Mouse (Mus musculus): Measurements from ENCODE around the gene Rasa3. TPM values are rescaled to one million over a fixed set of nuclear protein-coding genes. Genes with fewer than 3 reads are reported as not detected.
A peak's percentile ranks its signal among the peaks of the same experiment; 100 is the strongest.

Gene Rasa3
- polyA plus RNA-seq, 1 experiment from 2014 or later: 37.4 TPM

DNA sequence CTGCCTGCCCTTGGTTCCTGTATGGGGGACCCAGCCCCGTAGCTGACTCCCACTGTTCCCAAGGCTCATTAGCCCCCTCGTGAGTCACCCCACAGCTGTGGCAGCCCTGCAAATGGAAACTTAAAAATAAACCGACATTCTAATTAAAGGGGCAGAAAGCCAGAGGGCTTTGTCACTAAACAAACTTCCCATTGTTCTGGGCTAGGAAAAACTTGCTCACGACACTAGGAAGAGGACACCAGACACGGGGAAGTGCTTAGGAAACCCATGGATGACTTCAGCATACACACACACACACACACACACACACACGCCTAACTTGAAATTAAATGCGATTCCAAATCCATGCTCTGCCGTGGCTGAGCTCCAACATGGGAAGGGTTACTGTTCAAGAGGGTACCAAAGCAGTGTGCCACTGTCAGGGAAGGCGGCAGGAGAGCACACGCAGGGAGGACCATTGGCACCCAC, 62.4 kb downstream of the Rasa3 start:
- H3K4me2 ChIP-seq (replicated peaks): no peak overlapping the region; the same call in 1 of the 2 replicates

GRCm38 (mm10) chr8:13614136-13614535, 63.3 kb downstream of the Rasa3 start:
- no peaks in the 10 kb centered on the region for H3K27me3 ChIP-seq
- peaks cover 14% of the 10 kb centered on the region for H3K36me3 ChIP-seq
- H3K9ac ChIP-seq: no peak overlapping the region
- H3K9me3 ChIP-seq (replicated peaks): no peaks in the 10 kb centered on the region
- no peak overlapping the region for H3K4me3 ChIP-seq (replicated peaks)
- ATAC-seq (ENCODE audit: insufficient number of reproducible peaks, low FRiP score, low TSS enrichment, low read depth): no peak
- H3K4me1 ChIP-seq: peaks cover 9% of the 10 kb centered on the region
- H3K4me2 ChIP-seq (replicated peaks): no peak overlapping the region
- 0 out of 2 replicates have a peak overlapping the region, but pooled peaks have one; percentile 67 for H3K27ac ChIP-seq (replicated peaks)
- WGBS: 87% methylated on average over 9 of the region's 9 CpGs

More for the DNA sequence above, 62.4 kb downstream of the Rasa3 start:
- 0 out of 2 replicates have a peak, but pooled peaks have one; percentile 34 for ATAC-seq (ENCODE audit: insufficient number of reproducible peaks, low FRiP score, low TSS enrichment, low read depth)
- Histone ChIP-seq H3K4me1 (peaks cover 9% of the 10 kb centered on the region), H3K36me3 (peaks cover 14% of the 10 kb centered on the region), H3K9ac (no peak overlapping the region), H3K4me3 (replicated peaks) (no peak overlapping the region), H3K9me3 (replicated peaks) (no peaks in the 10 kb centered on the region), H3K27ac (replicated peaks) (peak overlapping the region; percentile 67; the same call in 1 of the 2 replicates), H3K27me3 (no peaks in the 10 kb centered on the region)
- WGBS: 27% methylated on average over 10 of the region's 10 CpGs

DNA sequence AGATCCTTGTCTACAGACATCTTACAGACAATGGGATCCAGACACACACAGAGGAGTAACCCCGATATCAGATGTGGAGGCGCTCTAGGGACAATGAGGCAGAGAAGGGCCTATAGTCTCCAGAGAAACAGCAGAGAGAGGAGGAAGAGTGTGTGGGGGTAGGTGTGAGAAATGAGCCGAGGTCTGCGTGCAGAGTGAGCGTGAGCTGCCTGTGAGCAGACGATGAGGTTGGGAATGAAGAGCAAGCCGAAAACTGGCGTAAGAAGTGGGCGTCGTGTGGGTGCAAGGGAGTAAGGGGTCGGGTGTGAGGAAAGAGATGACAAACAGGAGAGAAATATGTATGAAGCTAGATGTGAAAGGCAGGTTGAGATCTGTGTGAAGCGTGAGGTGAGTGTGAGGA, 65.7 kb downstream of the Rasa3 start:
- Histone ChIP-seq H3K27ac (replicated peaks) (no peak overlapping the region), H3K9ac (no peak overlapping the region), H3K4me3 (replicated peaks) (no peak overlapping the region), H3K4me2 (replicated peaks) (no peak overlapping the region), H3K36me3 (peaks cover 14% of the 10 kb centered on the region), H3K9me3 (replicated peaks) (no peaks in the 10 kb centered on the region), H3K4me1 (peaks cover 9% of the 10 kb centered on the region), H3K27me3 (no peaks in the 10 kb centered on the region)
- no peak for ATAC-seq (ENCODE audit: insufficient number of reproducible peaks, low FRiP score, low TSS enrichment, low read depth)
- 90% methylated on average over 12 of the region's 12 CpGs for WGBS

GRCm38 (mm10) chr8:13609971-13610370, 67.4 kb downstream of the Rasa3 start:
- Histone ChIP-seq H3K9me3 (replicated peaks) (no peaks in the 10 kb centered on the region), H3K9ac (no peak overlapping the region), H3K4me1 (peaks cover 6% of the 10 kb centered on the region), H3K4me2 (replicated peaks) (no peak overlapping the region), H3K4me3 (replicated peaks) (no peak overlapping the region), H3K27ac (replicated peaks) (no peak overlapping the region), H3K27me3 (no peaks in the 10 kb centered on the region), H3K36me3 (peaks cover 19% of the 10 kb centered on the region)
- ATAC-seq (ENCODE audit: insufficient number of reproducible peaks, low FRiP score, low TSS enrichment, low read depth): no peak
- WGBS: 80% methylated on average over 5 of the region's 5 CpGs

- 93% methylated on average over 6 of the region's 6 CpGs for WGBS
- H3K4me2 ChIP-seq (replicated peaks): no peak overlapping the region
- ATAC-seq (ENCODE audit: insufficient number of reproducible peaks, low FRiP score, low TSS enrichment, low read depth): no peak
- no peak overlapping the region for H3K9ac ChIP-seq
- no peaks in the 10 kb centered on the region for H3K9me3 ChIP-seq (replicated peaks)
- H3K4me3 ChIP-seq (replicated peaks): no peak overlapping the region
- H3K27ac ChIP-seq (replicated peaks): no peak overlapping the region
- no peaks in the 10 kb centered on the region for H3K27me3 ChIP-seq
- H3K4me1 ChIP-seq: no peaks in the 10 kb centered on the region
- peaks cover 27% of the 10 kb centered on the region for H3K36me3 ChIP-seq
Measured at GRCm38 (mm10) chr8:13608946-13609345, 68.5 kb downstream of the Rasa3 start.

DNA sequence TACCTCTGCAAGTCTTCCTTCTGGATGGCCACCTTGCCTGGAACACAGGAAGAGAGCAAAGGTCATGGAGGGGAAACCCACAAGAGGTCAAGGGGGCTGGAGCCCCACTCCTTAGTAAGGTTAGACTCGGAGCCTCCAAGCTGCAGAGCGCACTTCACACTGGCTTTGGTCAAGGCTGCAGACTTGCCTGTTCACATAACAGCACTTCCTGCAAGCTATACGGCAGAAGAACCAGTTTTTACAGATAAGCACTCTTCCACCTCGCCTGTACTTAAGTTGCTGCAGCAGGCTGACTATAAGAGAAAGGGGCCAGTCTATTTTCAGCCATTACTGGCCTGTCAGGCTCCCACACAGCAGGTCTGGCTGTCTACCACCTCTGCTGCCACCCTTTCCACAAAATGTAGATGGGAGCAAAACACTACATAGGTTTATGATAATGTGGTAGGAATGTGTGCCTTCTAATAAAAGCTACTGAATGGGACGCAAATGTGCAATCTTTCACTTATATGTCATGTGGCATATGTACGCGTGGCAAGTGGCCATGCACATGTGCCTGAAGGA, 71.4 kb downstream of the Rasa3 start:
- no peaks in the 10 kb centered on the region for H3K9me3 ChIP-seq (replicated peaks)
- no peak overlapping the region for H3K4me3 ChIP-seq (replicated peaks)
- WGBS: 73% methylated on average over 7 of the region's 7 CpGs
- no peak overlapping the region for H3K4me2 ChIP-seq (replicated peaks)
- no peak for ATAC-seq (ENCODE audit: insufficient number of reproducible peaks, low FRiP score, low TSS enrichment, low read depth)
- H3K9ac ChIP-seq: no peak overlapping the region
- H3K36me3 ChIP-seq: 0 out of 2 replicates have a peak, but pooled peaks cover 14% of the 10 kb centered on the region
- no peaks in the 10 kb centered on the region for H3K27me3 ChIP-seq
- H3K27ac ChIP-seq (replicated peaks): no peak overlapping the region
- no peaks in the 10 kb centered on the region for H3K4me1 ChIP-seq

GRCm38 (mm10) chr8:13602621-13603020, 74.8 kb downstream of the Rasa3 start:
- Histone ChIP-seq H3K4me3 (replicated peaks) (no peak overlapping the region), H3K9me3 (replicated peaks) (no peaks in the 10 kb centered on the region), H3K4me2 (replicated peaks) (no peak overlapping the region), H3K9ac (no peak overlapping the region), H3K27ac (replicated peaks) (no peak overlapping the region), H3K4me1 (no peaks in the 10 kb centered on the region), H3K36me3 (peaks cover 20% of the 10 kb centered on the region; the same call in 1 of the 2 replicates), H3K27me3 (no peaks in the 10 kb centered on the region)
- ATAC-seq (ENCODE audit: insufficient number of reproducible peaks, low FRiP score, low TSS enrichment, low read depth): no peak
- WGBS: 63% methylated on average over 8 of the region's 8 CpGs

GRCm38 (mm10) chr8:13601166-13601565, 76.2 kb downstream of the Rasa3 start:
- Histone ChIP-seq H3K27me3 (no peaks in the 10 kb centered on the region), H3K9me3 (replicated peaks) (no peaks in the 10 kb centered on the region), H3K27ac (replicated peaks) (no peak overlapping the region), H3K4me3 (replicated peaks) (no peak overlapping the region), H3K4me2 (replicated peaks) (no peak overlapping the region), H3K4me1 (no peaks in the 10 kb centered on the region), H3K36me3 (peaks cover 30% of the 10 kb centered on the region; the same call in 1 of the 2 replicates), H3K9ac (no peak overlapping the region)
- 74% methylated on average over 11 of the region's 11 CpGs for WGBS
- no peak for ATAC-seq (ENCODE audit: insufficient number of reproducible peaks, low FRiP score, low TSS enrichment, low read depth)

DNA sequence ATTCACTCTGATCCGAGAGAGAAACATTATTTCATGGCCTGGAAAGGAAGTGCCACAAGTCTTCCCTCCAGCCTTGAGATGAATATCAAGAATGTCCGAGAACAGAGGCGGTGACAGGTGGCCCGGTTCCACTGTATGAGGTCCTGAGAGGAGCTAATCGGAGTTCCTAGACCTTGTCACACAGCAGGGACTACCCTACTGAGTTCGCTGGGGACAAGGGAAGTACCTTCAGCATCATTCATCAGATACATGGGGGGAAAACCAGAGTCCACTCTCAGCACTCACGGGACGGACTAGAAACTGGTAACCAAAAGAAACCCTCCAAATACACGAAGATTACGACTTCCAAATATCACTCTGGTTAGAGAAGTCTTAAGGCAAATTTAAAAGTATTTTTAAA, 76.7 kb downstream of the Rasa3 start:
- H3K4me1 ChIP-seq: no peaks in the 10 kb centered on the region
- WGBS: 79% methylated on average over 10 of the region's 10 CpGs
- H3K27ac ChIP-seq (replicated peaks): no peak overlapping the region
- H3K4me2 ChIP-seq (replicated peaks): no peak overlapping the region
- peaks cover 26% of the 10 kb centered on the region; the same call in 1 of the 2 replicates for H3K36me3 ChIP-seq
- no peaks in the 10 kb centered on the region for H3K9me3 ChIP-seq (replicated peaks)
- no peaks in the 10 kb centered on the region for H3K27me3 ChIP-seq
- ATAC-seq (ENCODE audit: insufficient number of reproducible peaks, low FRiP score, low TSS enrichment, low read depth): no peak
- no peak overlapping the region for H3K4me3 ChIP-seq (replicated peaks)
- H3K9ac ChIP-seq: no peak overlapping the region

GRCm38 (mm10) chr8:13600204-13600603, 77.2 kb downstream of the Rasa3 start:
- Histone ChIP-seq H3K9me3 (replicated peaks) (no peaks in the 10 kb centered on the region), H3K4me2 (replicated peaks) (no peak overlapping the region), H3K9ac (no peak overlapping the region), H3K27ac (replicated peaks) (no peak overlapping the region), H3K4me3 (replicated peaks) (no peak overlapping the region), H3K4me1 (no peaks in the 10 kb centered on the region), H3K27me3 (no peaks in the 10 kb centered on the region), H3K36me3 (peaks cover 25% of the 10 kb centered on the region; the same call in 1 of the 2 replicates)
- ATAC-seq (ENCODE audit: insufficient number of reproducible peaks, low FRiP score, low TSS enrichment, low read depth): no peak
- WGBS: 72% methylated on average over 7 of the region's 7 CpGs

GRCm38 (mm10) chr8:13597777-13598176, 79.6 kb downstream of the Rasa3 start:
- 77% methylated on average over 6 of the region's 6 CpGs for WGBS
- peaks cover 17% of the 10 kb centered on the region; the same call in 1 of the 2 replicates for H3K36me3 ChIP-seq
- no peaks in the 10 kb centered on the region for H3K27me3 ChIP-seq
- no peak overlapping the region for H3K27ac ChIP-seq (replicated peaks)
- H3K9ac ChIP-seq: no peak overlapping the region
- no peak for ATAC-seq (ENCODE audit: insufficient number of reproducible peaks, low FRiP score, low TSS enrichment, low read depth)
- H3K4me1 ChIP-seq: peaks cover 12% of the 10 kb centered on the region; the same call in 1 of the 2 replicates
- H3K4me2 ChIP-seq (replicated peaks): no peak overlapping the region
- no peaks in the 10 kb centered on the region for H3K9me3 ChIP-seq (replicated peaks)
- H3K4me3 ChIP-seq (replicated peaks): no peak overlapping the region

- Histone ChIP-seq H3K9ac (no peak overlapping the region), H3K27ac (replicated peaks) (no peak overlapping the region), H3K36me3 (peaks cover 19% of the 10 kb centered on the region; the same call in 1 of the 2 replicates), H3K4me1 (peaks cover 12% of the 10 kb centered on the region; the same call in 1 of the 2 replicates), H3K27me3 (no peaks in the 10 kb centered on the region), H3K4me3 (replicated peaks) (no peak overlapping the region), H3K4me2 (replicated peaks) (no peak overlapping the region), H3K9me3 (replicated peaks) (no peaks in the 10 kb centered on the region)
- no peak for ATAC-seq (ENCODE audit: insufficient number of reproducible peaks, low FRiP score, low TSS enrichment, low read depth)
- WGBS: 87% methylated on average over 6 of the region's 6 CpGs
Measured at GRCm38 (mm10) chr8:13595861-13596260, 81.5 kb downstream of the Rasa3 start.
